Mouse (Mus musculus) midbrain, embryonic 15.5 days (tissue): Measurements from ENCODE around the gene Ccdc141. TPM values are rescaled to one million over a fixed set of nuclear protein-coding genes. Genes with fewer than 3 reads are reported as not detected.
A peak's percentile ranks its signal among the peaks of the same experiment; 100 is the strongest.

Source experiments
- ATAC-seq: fragments of 200-750 bp; cut with Nextera tagmentation; replicated peaks from 2 replicates; pipeline ENCODE4 v1.8.0; 2017; ENCODE audit warnings: moderate TSS enrichment
- H3K27ac ChIP-seq: fragments of 300-500 bp; sonication (generic); 2 replicates; pipeline ENCODE4 v1.5.1; 2015; ENCODE audit warnings: mild to moderate bottlenecking, inconsistent platforms
- H3K27me3 ChIP-seq: fragments of 300-500 bp; sonication (generic); replicated peaks from 2 replicates; pipeline ENCODE4 v1.6.1; 2015; ENCODE audit warnings: inconsistent platforms
- H3K36me3 ChIP-seq: fragments of 300-500 bp; sonication (generic); replicated peaks from 2 replicates; pipeline ENCODE4 v1.6.1; 2015; ENCODE audit warnings: inconsistent platforms
- H3K4me1 ChIP-seq: fragments of 300-500 bp; sonication (generic); 2 replicates; pipeline ENCODE4 v1.6.1; 2015; ENCODE audit warnings: inconsistent platforms
- H3K4me2 ChIP-seq: fragments of 300-500 bp; sonication (generic); 2 replicates; pipeline ENCODE4 v1.6.1; 2015; ENCODE audit warnings: inconsistent platforms, mild to moderate bottlenecking, moderate library complexity
- H3K4me3 ChIP-seq: fragments of 300-500 bp; sonication (generic); 2 replicates; pipeline ENCODE4 v1.5.1; 2015; ENCODE audit warnings: mild to moderate bottlenecking, inconsistent platforms
- H3K9ac ChIP-seq: fragments of 300-500 bp; sonication (generic); 2 replicates; pipeline ENCODE4 v1.6.1; 2015; ENCODE audit warnings: mild to moderate bottlenecking, inconsistent platforms
- H3K9me3 ChIP-seq: fragments of 300-500 bp; sonication (generic); 2 replicates; pipeline ENCODE4 v1.6.1; 2016; ENCODE audit warnings: inconsistent platforms
- WGBS: fragments of 180-500 bp; shearing (Covaris S2); methylation state at CpG from one replicate; pipeline ENCODE4 v1.1.7; 2015; ENCODE audit warnings: mixed read lengths; 5-methylcytosine and 5-hydroxymethylcytosine counted together
- polyA plus RNA-seq: library from polyadenylated mRNA; unstranded; fragments of >200 nt; fragmentation: Nextera tagmentation; extraction: Ambion mirVana; gene quantifications from 2 replicates; pipeline ENCODE4 v1.2.1, GENCODE M21; 2015

Ccdc141 gene
- polyA plus RNA-seq, 1 experiment from 2014 or later: 8.4 TPM

GRCm38 (mm10) chr2:77151255-77151654 is 19.2 kb downstream of the Ccdc141 start:
- WGBS: 78% methylated on average over 8 of the region's 8 CpGs
- 0 out of 2 replicates have a peak, but pooled peaks have one; percentile 43 for ATAC-seq
- no peak overlapping the region for H3K9ac ChIP-seq

GRCm38 (mm10) chr2:77149576-77149975 is 20.9 kb downstream of the Ccdc141 start:
- H3K27ac ChIP-seq: no peak overlapping the region
- H3K4me1 ChIP-seq: peaks cover 16% of the 10 kb centered on the region
- H3K9me3 ChIP-seq: no peaks in the 10 kb centered on the region
- H3K9ac ChIP-seq: no peak overlapping the region
- no peaks in the 10 kb centered on the region for H3K36me3 ChIP-seq
- peak; percentile 67; the same call in 1 of the 2 replicates for ATAC-seq
- 47% methylated on average over 2 of the region's 2 CpGs for WGBS
- no peaks in the 10 kb centered on the region for H3K27me3 ChIP-seq
- no peak overlapping the region for H3K4me3 ChIP-seq
- H3K4me2 ChIP-seq: no peak overlapping the region

More at GRCm38 (mm10) chr2:77151255-77151654, 19.2 kb downstream of the Ccdc141 start:
- no peak overlapping the region for H3K27ac ChIP-seq
- peaks cover 16% of the 10 kb centered on the region for H3K4me1 ChIP-seq
- H3K9me3 ChIP-seq: no peaks in the 10 kb centered on the region
- H3K36me3 ChIP-seq: no peaks in the 10 kb centered on the region
- no peak overlapping the region for H3K4me3 ChIP-seq
- no peak overlapping the region for H3K4me2 ChIP-seq
- H3K27me3 ChIP-seq: no peaks in the 10 kb centered on the region

- Histone ChIP-seq H3K27ac (no peak overlapping the region), H3K9ac (no peak overlapping the region), H3K4me1 (peaks cover 16% of the 10 kb centered on the region), H3K4me3 (no peak overlapping the region), H3K4me2 (no peak overlapping the region), H3K36me3 (no peaks in the 10 kb centered on the region), H3K27me3 (no peaks in the 10 kb centered on the region), H3K9me3 (no peaks in the 10 kb centered on the region)
- 60% methylated on average over 4 of the region's 4 CpGs for WGBS
- ATAC-seq: no peak
These were observed 22.2 kb downstream of the Ccdc141 start for GRCm38 (mm10) chr2:77148215-77148614.

- no peaks in the 10 kb centered on the region for H3K9me3 ChIP-seq
- H3K27me3 ChIP-seq: no peaks in the 10 kb centered on the region
- H3K4me1 ChIP-seq: peaks cover 16% of the 10 kb centered on the region
- H3K4me2 ChIP-seq: no peak overlapping the region
- H3K27ac ChIP-seq: no peak overlapping the region
- no peaks in the 10 kb centered on the region for H3K36me3 ChIP-seq
- ATAC-seq: no peak
- H3K9ac ChIP-seq: no peak overlapping the region
- H3K4me3 ChIP-seq: no peak overlapping the region
- 89% methylated on average over 2 of the region's 2 CpGs for WGBS
These were observed 23.5 kb downstream of the Ccdc141 start for GRCm38 (mm10) chr2:77146968-77147367.

DNA sequence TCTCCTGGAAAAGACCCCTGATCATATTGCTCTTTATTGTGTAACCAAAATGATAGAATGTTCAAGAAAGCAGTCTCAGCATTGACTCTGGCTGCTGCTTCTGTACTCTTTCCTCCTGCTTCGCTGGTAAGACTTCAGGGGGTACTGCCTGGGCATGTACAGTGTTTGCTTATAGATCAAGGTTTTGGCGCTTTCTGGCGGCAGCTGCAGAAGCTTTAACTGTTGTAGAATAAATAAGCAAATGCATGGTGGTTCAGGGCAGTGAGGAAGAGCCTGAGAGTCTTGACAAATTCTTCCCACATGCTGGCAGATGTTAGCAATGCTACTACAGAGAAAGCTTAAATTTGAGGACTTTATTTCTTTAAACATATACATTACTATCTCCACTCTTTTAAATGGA is 24.1 kb downstream of the Ccdc141 start:
- WGBS: 74% methylated on average over 3 of the region's 3 CpGs
- Histone ChIP-seq H3K27ac (no peak overlapping the region), H3K9ac (no peak overlapping the region), H3K4me3 (no peak overlapping the region), H3K27me3 (no peaks in the 10 kb centered on the region), H3K4me1 (peaks cover 16% of the 10 kb centered on the region), H3K9me3 (no peaks in the 10 kb centered on the region), H3K4me2 (no peak overlapping the region), H3K36me3 (no peaks in the 10 kb centered on the region)
- ATAC-seq: no peak

- Histone ChIP-seq H3K9me3 (no peaks in the 10 kb centered on the region), H3K4me1 (peaks cover 4% of the 10 kb centered on the region), H3K27me3 (no peaks in the 10 kb centered on the region), H3K9ac (no peak overlapping the region), H3K4me2 (no peak overlapping the region), H3K27ac (no peak overlapping the region), H3K36me3 (no peaks in the 10 kb centered on the region), H3K4me3 (no peak overlapping the region)
- ATAC-seq: no peak
- 79% methylated on average over 6 of the region's 6 CpGs for WGBS
These were observed 26.9 kb downstream of the Ccdc141 start for GRCm38 (mm10) chr2:77143536-77143935.

- WGBS: 90% methylated on average over 6 of the region's 6 CpGs
- H3K9me3 ChIP-seq: no peaks in the 10 kb centered on the region
- no peak for ATAC-seq
- no peak overlapping the region for H3K4me3 ChIP-seq
- no peak overlapping the region for H3K27ac ChIP-seq
- H3K4me2 ChIP-seq: no peak overlapping the region
- H3K36me3 ChIP-seq: no peaks in the 10 kb centered on the region
- no peak overlapping the region for H3K9ac ChIP-seq
- H3K27me3 ChIP-seq: no peaks in the 10 kb centered on the region
- no peaks in the 10 kb centered on the region for H3K4me1 ChIP-seq
These were observed 31.6 kb downstream of the Ccdc141 start for GRCm38 (mm10) chr2:77138879-77139278.

DNA sequence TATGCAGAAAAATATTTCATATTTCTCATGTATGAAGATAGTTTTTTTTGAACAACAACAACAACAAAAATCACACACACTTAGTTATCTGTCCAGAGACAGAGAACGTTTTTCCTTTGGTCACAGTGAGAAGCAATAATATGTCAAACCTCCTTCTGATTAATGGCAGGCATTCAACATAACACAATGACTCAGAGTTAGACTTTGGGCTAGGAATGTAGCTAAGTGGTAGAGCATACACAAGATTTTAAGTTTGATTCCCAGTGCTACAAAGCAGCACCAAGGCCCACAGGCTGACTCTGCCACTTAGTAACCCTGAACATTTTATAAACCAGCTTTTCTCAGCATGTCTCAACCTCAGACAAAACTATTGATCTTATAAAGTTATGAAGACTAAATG is 35.5 kb downstream of the Ccdc141 start:
- no peak overlapping the region for H3K27ac ChIP-seq
- no peak overlapping the region for H3K9ac ChIP-seq
- H3K4me3 ChIP-seq: no peak overlapping the region
- H3K27me3 ChIP-seq: no peaks in the 10 kb centered on the region
- no peaks in the 10 kb centered on the region for H3K4me1 ChIP-seq
- no peaks in the 10 kb centered on the region for H3K9me3 ChIP-seq
- no peak for ATAC-seq
- no peak overlapping the region for H3K4me2 ChIP-seq
- WGBS: 68% methylated on average over 1 of the region's 1 CpGs
- H3K36me3 ChIP-seq: no peaks in the 10 kb centered on the region

- H3K4me2 ChIP-seq: no peak overlapping the region
- WGBS: 93% methylated on average over 1 of the region's 1 CpGs
- ATAC-seq: no peak
- H3K9me3 ChIP-seq: no peaks in the 10 kb centered on the region
- no peaks in the 10 kb centered on the region for H3K27me3 ChIP-seq
- no peak overlapping the region for H3K27ac ChIP-seq
- no peaks in the 10 kb centered on the region for H3K4me1 ChIP-seq
- no peaks in the 10 kb centered on the region for H3K36me3 ChIP-seq
- no peak overlapping the region for H3K9ac ChIP-seq
- H3K4me3 ChIP-seq: no peak overlapping the region
These were observed 37.0 kb downstream of the Ccdc141 start for GRCm38 (mm10) chr2:77133407-77133806.

GRCm38 (mm10) chr2:77126939-77127338 is 43.5 kb downstream of the Ccdc141 start:
- Histone ChIP-seq H3K4me2 (no peak overlapping the region), H3K27ac (no peak overlapping the region), H3K4me3 (no peak overlapping the region), H3K4me1 (0 out of 2 replicates have a peak, but pooled peaks cover 3% of the 10 kb centered on the region), H3K9me3 (no peaks in the 10 kb centered on the region), H3K9ac (no peak overlapping the region), H3K36me3 (no peaks in the 10 kb centered on the region), H3K27me3 (no peaks in the 10 kb centered on the region)
- 86% methylated on average over 1 of the region's 1 CpGs for WGBS
- ATAC-seq: no peak

DNA sequence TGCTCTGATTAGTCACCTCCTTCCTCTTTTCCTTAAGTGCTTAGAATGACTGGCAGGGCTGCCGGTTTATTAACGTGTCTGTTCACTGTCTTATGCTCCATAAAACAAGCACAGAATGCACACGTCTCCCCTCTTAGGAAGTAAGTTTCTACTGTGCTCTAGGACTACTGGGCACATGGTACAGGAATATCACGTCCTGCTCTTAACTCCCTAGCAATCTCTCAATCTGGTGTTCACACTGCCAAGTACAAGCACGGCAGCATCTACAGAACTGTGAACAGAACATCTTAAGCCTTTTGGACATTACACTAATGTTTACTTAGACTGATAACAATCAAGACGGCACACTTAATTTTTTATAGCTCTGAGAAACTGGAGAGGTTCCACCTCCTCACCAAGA is 52.3 kb downstream of the Ccdc141 start:
- H3K4me2 ChIP-seq: no peak overlapping the region
- peaks cover 3% of the 10 kb centered on the region; the same call in 1 of the 2 replicates for H3K4me1 ChIP-seq
- no peak overlapping the region for H3K4me3 ChIP-seq
- H3K36me3 ChIP-seq: no peaks in the 10 kb centered on the region
- H3K9me3 ChIP-seq: no peaks in the 10 kb centered on the region
- no peak for ATAC-seq
- 80% methylated on average over 6 of the region's 6 CpGs for WGBS
- no peak overlapping the region for H3K9ac ChIP-seq
- H3K27me3 ChIP-seq: no peaks in the 10 kb centered on the region
- H3K27ac ChIP-seq: no peak overlapping the region

DNA sequence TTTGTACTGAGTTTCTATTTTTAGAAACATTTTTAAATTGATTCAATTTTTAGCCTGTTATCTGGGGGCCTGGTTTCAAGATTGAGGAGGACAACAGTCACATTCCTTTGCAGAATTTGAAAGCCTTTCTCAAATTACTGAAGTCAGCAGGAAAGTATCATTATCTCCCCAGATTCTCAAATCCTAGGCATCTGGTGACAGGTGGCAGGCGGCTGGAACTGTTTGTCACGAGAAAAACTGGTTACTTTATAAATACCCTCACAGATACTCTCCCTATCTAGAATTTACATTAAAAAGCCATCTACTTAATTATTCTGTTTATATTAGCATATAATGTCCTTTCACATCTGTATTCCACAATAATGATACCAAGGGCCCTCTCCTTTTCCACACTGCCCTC is 56.1 kb downstream of the Ccdc141 start:
- 65% methylated on average over 2 of the region's 2 CpGs for WGBS
- Histone ChIP-seq H3K27ac (no peak overlapping the region), H3K4me1 (peaks cover 3% of the 10 kb centered on the region; the same call in 1 of the 2 replicates)

DNA sequence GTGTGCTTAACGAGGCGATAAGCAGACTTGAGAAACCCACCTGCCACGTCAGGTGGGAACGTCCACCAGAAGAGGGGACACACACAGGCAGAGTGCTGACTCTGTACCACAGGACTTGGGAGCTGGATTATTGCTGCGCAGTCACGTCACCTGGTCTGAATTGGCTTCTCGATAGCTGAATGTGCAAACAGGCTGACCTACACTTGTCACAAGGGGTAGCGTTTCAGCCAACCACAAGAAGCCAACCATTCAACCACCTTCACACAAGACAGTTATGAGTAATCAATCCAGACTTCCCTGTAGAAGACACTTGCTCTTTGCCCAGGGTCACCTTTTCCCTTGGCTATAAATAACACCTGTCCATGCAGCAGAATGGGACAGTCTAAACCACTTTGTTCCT is 56.6 kb downstream of the Ccdc141 start:
- H3K9me3 ChIP-seq: no peaks in the 10 kb centered on the region
- no peak overlapping the region for H3K9ac ChIP-seq
- no peaks in the 10 kb centered on the region for H3K36me3 ChIP-seq
- H3K4me3 ChIP-seq: no peak overlapping the region
- no peak overlapping the region for H3K27ac ChIP-seq
- no peak overlapping the region for H3K4me2 ChIP-seq
- H3K27me3 ChIP-seq: no peaks in the 10 kb centered on the region
- H3K4me1 ChIP-seq: peaks cover 3% of the 10 kb centered on the region; the same call in 1 of the 2 replicates
- WGBS: 88% methylated on average over 8 of the region's 8 CpGs
- no peak for ATAC-seq

More for the DNA sequence above, 56.1 kb downstream of the Ccdc141 start:
- Histone ChIP-seq H3K4me3 (no peak overlapping the region), H3K27me3 (no peaks in the 10 kb centered on the region), H3K36me3 (no peaks in the 10 kb centered on the region), H3K4me2 (no peak overlapping the region), H3K9me3 (no peaks in the 10 kb centered on the region), H3K9ac (no peak overlapping the region)
- ATAC-seq: no peak
